14 mouse cellular contexts compared by ENCODE assay signal in the genomic region with DNA sequence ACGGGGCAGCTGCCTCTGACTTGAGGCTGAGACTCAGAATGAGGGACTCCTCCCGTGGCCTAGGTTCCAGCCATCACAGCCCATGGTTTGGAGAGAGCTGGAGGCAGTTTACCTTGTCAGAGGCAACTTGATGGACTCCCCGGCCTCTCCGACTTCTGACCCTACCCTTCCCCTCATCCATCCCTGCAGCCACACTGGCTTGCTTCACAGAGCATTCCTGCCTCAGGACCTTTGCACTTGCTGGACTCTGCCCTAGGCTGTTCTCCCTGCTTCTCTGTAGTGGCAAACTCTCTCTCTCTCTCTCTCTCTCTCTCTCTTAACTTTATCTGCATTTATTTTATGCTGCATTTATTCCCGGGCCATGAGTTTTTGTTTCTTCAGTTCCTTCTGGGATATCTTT.
"Had no signal": no experiment of that assay in that cellular context is flagged by ENCODE, and none has a peak within 500 bp of the region (broad histone marks: within the 10 kb centered on the region; RNA-seq: fewer than 3 reads in every experiment).

No protein-coding gene starts in this region.

- DNase-seq: layer of hippocampus, postnatal 36 days; liver, embryonic 13.5 days; lung, adult 2 months; lung, postnatal 14 days; right cerebral cortex, postnatal 14 days; right cerebral cortex, postnatal 4 days; spleen, adult 18-20 months; thymus, postnatal 25 days had no signal

- H3K4me2 ChIP-seq: hindbrain, embryonic 15.5 days; liver, embryonic 13.5 days; midbrain, embryonic 13.5 days; stomach, embryonic 15.5 days had no signal

- H3K27ac ChIP-seq: hindbrain, embryonic 15.5 days; left cerebral cortex, adult 2 months; liver, embryonic 13.5 days; macrophage; midbrain, embryonic 13.5 days; stomach, embryonic 15.5 days had no signal

- H3K4me1 ChIP-seq: liver, embryonic 13.5 days had no signal

- H3K9ac ChIP-seq: hindbrain, embryonic 15.5 days; liver, embryonic 13.5 days; midbrain, embryonic 13.5 days; stomach, embryonic 15.5 days had no signal

- ATAC-seq: intestine, postnatal 0 days; midbrain, embryonic 13.5 days had no signal

- H3K4me3 ChIP-seq: hindbrain, embryonic 15.5 days; left cerebral cortex, adult 2 months; liver, embryonic 13.5 days; midbrain, embryonic 13.5 days; stomach, embryonic 15.5 days had no signal

- H3K27me3 ChIP-seq: hindbrain, embryonic 15.5 days; midbrain, embryonic 13.5 days; stomach, embryonic 15.5 days had no signal

- H3K36me3 ChIP-seq: hindbrain, embryonic 15.5 days; liver, embryonic 13.5 days; midbrain, embryonic 13.5 days; stomach, embryonic 15.5 days had no signal

- H3K9me3 ChIP-seq: hindbrain, embryonic 15.5 days; liver, embryonic 13.5 days; midbrain, embryonic 13.5 days; stomach, embryonic 15.5 days had no signal
